Mouse (Mus musculus): Measurements from ENCODE around the gene Rgcc. TPM values are rescaled to one million over a fixed set of nuclear protein-coding genes. Genes with fewer than 3 reads are reported as not detected.

Rgcc gene
- polyA plus RNA-seq (2015; fragmentation: Nextera tagmentation; extraction: Ambion mirVana), result 36.1 and 89.6 TPM in 2 replicates

DNA sequence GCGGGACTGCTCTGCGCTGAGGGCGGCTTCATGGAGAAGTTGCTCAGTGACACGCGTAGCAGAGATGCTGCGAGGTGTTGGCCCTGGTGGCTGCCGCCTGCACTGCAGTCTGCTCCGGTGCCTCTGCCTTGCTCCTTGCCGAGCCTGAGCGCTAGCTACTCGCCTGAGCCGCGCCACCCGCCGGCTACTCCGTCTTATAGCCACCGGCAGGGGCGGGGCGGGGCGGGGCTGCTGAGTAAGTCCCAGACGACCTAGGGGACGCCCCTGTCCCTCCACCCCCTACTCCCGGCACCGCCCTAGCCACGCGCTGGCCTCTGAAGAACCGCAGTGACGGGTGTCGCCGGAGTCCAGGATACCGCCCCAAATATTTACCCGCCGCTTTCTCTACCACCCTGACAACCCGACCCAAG lies at the start of gene Rgcc:
Gene Rgcc (minus strand): TSS at position 180 of the 410 bp plus-strand sequence.
- Histone ChIP-seq H3K4me1 (peaks cover 20% of the 10 kb centered on the region), H3K27ac (replicated peaks) (no peak within 1 kb of the TSS), H3K9me3 (replicated peaks) (no peaks in the 10 kb centered on the region), H3K4me2 (peak within 1 kb of the TSS; percentile 100), H3K9ac (replicated peaks) (peak within 1 kb of the TSS; percentile 47), H3K36me3 (no peaks in the 10 kb centered on the region), H3K27me3 (replicated peaks) (peaks cover 15% of the 10 kb centered on the region; the same call in 1 of the 2 replicates), H3K4me3 (replicated peaks) (peak within 1 kb of the TSS; percentile 56)
- WGBS, result 0% methylated on average over 33 of the region's 34 CpGs
- ATAC-seq (ENCODE audit: low FRiP score), result peak; percentile 95

GRCm38 (mm10) chr14:79346384-79346783 lies 44.9 kb upstream of the Rgcc start:
- Histone ChIP-seq H3K4me3 (replicated peaks) (no peak overlapping the region), H3K4me2 (no peak overlapping the region), H3K27ac (replicated peaks) (no peak overlapping the region), H3K27me3 (replicated peaks) (no peaks in the 10 kb centered on the region), H3K4me1 (no peaks in the 10 kb centered on the region), H3K36me3 (peaks cover 25% of the 10 kb centered on the region), H3K9ac (replicated peaks) (no peak overlapping the region), H3K9me3 (replicated peaks) (no peaks in the 10 kb centered on the region)
- 93% methylated on average over 3 of the region's 3 CpGs for WGBS
- ATAC-seq (ENCODE audit: low FRiP score), result no peak

DNA sequence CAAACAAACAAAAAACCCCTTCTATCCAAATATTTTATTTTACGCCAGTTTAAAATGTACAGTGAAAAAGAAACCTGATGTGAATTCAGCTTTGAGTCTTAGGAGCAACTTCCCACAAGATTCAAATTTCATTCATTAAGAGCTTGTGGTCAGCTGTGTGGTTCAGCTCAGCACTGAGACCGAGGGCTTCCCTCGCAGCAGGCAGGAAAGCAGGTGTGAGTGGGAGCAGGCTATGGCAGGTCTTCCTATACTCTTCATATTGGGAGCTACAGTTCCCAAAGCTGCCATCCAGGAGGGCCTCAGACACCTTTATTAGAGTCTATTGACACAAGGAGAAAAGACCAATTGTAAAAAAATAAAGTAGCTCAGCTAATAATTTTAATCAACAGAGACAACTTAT lies 34.2 kb upstream of the Rgcc start:
- Histone ChIP-seq H3K4me1 (peaks cover 9% of the 10 kb centered on the region), H3K9ac (replicated peaks) (no peak overlapping the region), H3K27ac (replicated peaks) (no peak overlapping the region), H3K4me3 (replicated peaks) (no peak overlapping the region), H3K4me2 (no peak overlapping the region), H3K36me3 (peaks cover 26% of the 10 kb centered on the region), H3K9me3 (replicated peaks) (no peaks in the 10 kb centered on the region), H3K27me3 (replicated peaks) (no peaks in the 10 kb centered on the region)
- no peak for ATAC-seq (ENCODE audit: low FRiP score)
- 91% methylated on average over 3 of the region's 3 CpGs for WGBS

- no peaks in the 10 kb centered on the region for H3K9me3 ChIP-seq (replicated peaks)
- ATAC-seq (ENCODE audit: low FRiP score), result no peak; the same call in 1 of the 2 replicates
Observed at GRCm38 (mm10) chr14:79331936-79332335, 30.5 kb upstream of the Rgcc start.

GRCm38 (mm10) chr14:79330944-79331561 lies 29.6 kb upstream of the Rgcc start:
- Histone ChIP-seq H3K27me3 (replicated peaks) (no peaks in the 10 kb centered on the region), H3K27ac (replicated peaks) (no peak overlapping the region), H3K4me3 (replicated peaks) (peak overlapping the region; percentile 26), H3K4me1 (peaks cover 9% of the 10 kb centered on the region), H3K9me3 (replicated peaks) (no peaks in the 10 kb centered on the region), H3K36me3 (peaks cover 4% of the 10 kb centered on the region), H3K9ac (replicated peaks) (no peak overlapping the region), H3K4me2 (peak overlapping the region; percentile 49)
- peak; percentile 50 for ATAC-seq (ENCODE audit: low FRiP score)
- 54% methylated on average over 16 of the region's 16 CpGs for WGBS

More at GRCm38 (mm10) chr14:79331936-79332335, 30.5 kb upstream of the Rgcc start:
- no peak overlapping the region for H3K9ac ChIP-seq (replicated peaks)
- WGBS, result 65% methylated on average over 7 of the region's 7 CpGs
- no peak overlapping the region for H3K4me3 ChIP-seq (replicated peaks)
- H3K27ac ChIP-seq (replicated peaks), result peak overlapping the region; percentile 5; the same call in 1 of the 2 replicates
- H3K36me3 ChIP-seq, result peaks cover 13% of the 10 kb centered on the region
- no peaks in the 10 kb centered on the region for H3K27me3 ChIP-seq (replicated peaks)
- H3K4me1 ChIP-seq, result peaks cover 9% of the 10 kb centered on the region
- H3K4me2 ChIP-seq, result no peak overlapping the region

DNA sequence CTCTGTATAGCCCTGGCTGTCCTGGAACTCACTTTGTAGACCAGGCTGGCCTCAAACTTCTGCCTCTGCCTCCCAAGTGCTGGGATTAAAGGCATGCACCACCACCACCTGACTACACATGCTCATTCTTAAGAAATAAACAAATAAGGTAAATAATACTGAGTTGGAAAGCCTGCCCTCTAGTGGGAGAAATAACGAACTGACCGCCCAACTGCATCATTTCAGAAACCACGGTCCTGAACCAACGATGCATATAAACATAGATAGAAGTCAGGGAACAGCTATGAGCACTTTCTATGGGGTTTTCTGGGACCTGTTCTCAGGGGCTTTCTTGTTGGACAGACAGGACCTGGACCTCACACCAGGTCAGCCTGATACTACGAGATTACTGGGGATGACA lies 25.6 kb upstream of the Rgcc start:
- Histone ChIP-seq H3K4me1 (peaks cover 7% of the 10 kb centered on the region), H3K4me3 (replicated peaks) (no peak overlapping the region), H3K27ac (replicated peaks) (no peak overlapping the region), H3K36me3 (no peaks in the 10 kb centered on the region), H3K4me2 (no peak overlapping the region), H3K9me3 (replicated peaks) (no peaks in the 10 kb centered on the region), H3K9ac (replicated peaks) (no peak overlapping the region), H3K27me3 (replicated peaks) (no peaks in the 10 kb centered on the region)
- no peak for ATAC-seq (ENCODE audit: low FRiP score)
- 27% methylated on average over 5 of the region's 5 CpGs for WGBS

DNA sequence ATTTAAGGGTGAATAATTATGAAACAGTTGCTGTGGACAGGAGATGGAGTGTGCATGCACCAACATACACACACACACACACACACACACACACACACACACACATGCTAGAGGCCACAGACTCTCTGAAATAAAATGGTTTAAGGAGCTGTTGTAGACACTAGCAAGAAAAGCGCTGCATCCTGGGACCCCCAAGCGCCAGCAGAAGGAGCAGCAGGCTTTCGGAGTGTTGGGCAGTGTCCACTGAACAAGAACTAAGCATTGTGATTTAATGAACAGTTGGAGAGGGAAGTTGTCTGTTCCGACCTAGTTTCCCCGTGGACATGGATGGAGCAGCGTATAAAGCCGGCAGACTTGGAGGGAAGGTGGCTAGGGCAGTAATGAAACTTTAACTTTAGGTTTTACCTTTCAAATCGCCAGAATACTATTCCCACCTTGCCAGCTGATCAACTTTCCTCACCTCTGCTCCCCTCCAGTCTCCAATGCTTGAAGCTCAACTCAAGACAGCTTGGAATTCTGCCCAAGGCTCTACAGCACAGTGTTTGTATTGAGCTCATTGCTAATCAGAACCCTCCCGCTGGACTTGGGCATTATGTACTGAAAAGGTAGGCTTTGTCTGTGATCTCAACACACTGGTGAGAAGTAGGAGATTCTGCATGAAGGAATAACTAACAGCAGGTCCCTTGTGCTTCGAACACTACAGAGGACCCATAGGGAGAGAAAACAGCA lies 22.8 kb upstream of the Rgcc start:
- no peaks in the 10 kb centered on the region for H3K27me3 ChIP-seq (replicated peaks)
- H3K27ac ChIP-seq (replicated peaks), result no peak overlapping the region
- no peak overlapping the region for H3K4me2 ChIP-seq
- peak; percentile 45; the same call in 1 of the 2 replicates for ATAC-seq (ENCODE audit: low FRiP score)
- H3K4me1 ChIP-seq, result no peaks in the 10 kb centered on the region
- H3K36me3 ChIP-seq, result no peaks in the 10 kb centered on the region
- H3K9ac ChIP-seq (replicated peaks), result no peak overlapping the region
- 79% methylated on average over 10 of the region's 10 CpGs for WGBS
- H3K9me3 ChIP-seq (replicated peaks), result no peaks in the 10 kb centered on the region
- H3K4me3 ChIP-seq (replicated peaks), result no peak overlapping the region

GRCm38 (mm10) chr14:79321881-79322280 lies 20.4 kb upstream of the Rgcc start:
- Histone ChIP-seq H3K9me3 (replicated peaks) (no peaks in the 10 kb centered on the region), H3K27me3 (replicated peaks) (no peaks in the 10 kb centered on the region), H3K4me1 (no peaks in the 10 kb centered on the region), H3K4me3 (replicated peaks) (no peak overlapping the region), H3K36me3 (no peaks in the 10 kb centered on the region), H3K4me2 (no peak overlapping the region), H3K9ac (replicated peaks) (no peak overlapping the region), H3K27ac (replicated peaks) (no peak overlapping the region)
- no peak for ATAC-seq (ENCODE audit: low FRiP score)
- WGBS, result 85% methylated on average over 5 of the region's 5 CpGs

- Histone ChIP-seq H3K27me3 (replicated peaks) (no peaks in the 10 kb centered on the region), H3K9ac (replicated peaks) (no peak overlapping the region), H3K36me3 (no peaks in the 10 kb centered on the region), H3K4me2 (no peak overlapping the region), H3K4me1 (no peaks in the 10 kb centered on the region), H3K4me3 (replicated peaks) (no peak overlapping the region), H3K27ac (replicated peaks) (no peak overlapping the region), H3K9me3 (replicated peaks) (no peaks in the 10 kb centered on the region)
- ATAC-seq (ENCODE audit: low FRiP score), result peak; percentile 68; the same call in 1 of the 2 replicates
- 33% methylated on average over 8 of the region's 8 CpGs for WGBS
Observed at GRCm38 (mm10) chr14:79321152-79321551, 19.7 kb upstream of the Rgcc start.

GRCm38 (mm10) chr14:79317602-79318001 lies 16.2 kb upstream of the Rgcc start:
- H3K9me3 ChIP-seq (replicated peaks), result no peaks in the 10 kb centered on the region
- 50% methylated on average over 2 of the region's 2 CpGs for WGBS
- H3K27me3 ChIP-seq (replicated peaks), result no peaks in the 10 kb centered on the region
- ATAC-seq (ENCODE audit: low FRiP score), result no peak
- H3K36me3 ChIP-seq, result no peaks in the 10 kb centered on the region
- no peak overlapping the region for H3K27ac ChIP-seq (replicated peaks)
- no peak overlapping the region for H3K9ac ChIP-seq (replicated peaks)
- no peak overlapping the region for H3K4me2 ChIP-seq
- no peak overlapping the region for H3K4me3 ChIP-seq (replicated peaks)
- H3K4me1 ChIP-seq, result no peaks in the 10 kb centered on the region

DNA sequence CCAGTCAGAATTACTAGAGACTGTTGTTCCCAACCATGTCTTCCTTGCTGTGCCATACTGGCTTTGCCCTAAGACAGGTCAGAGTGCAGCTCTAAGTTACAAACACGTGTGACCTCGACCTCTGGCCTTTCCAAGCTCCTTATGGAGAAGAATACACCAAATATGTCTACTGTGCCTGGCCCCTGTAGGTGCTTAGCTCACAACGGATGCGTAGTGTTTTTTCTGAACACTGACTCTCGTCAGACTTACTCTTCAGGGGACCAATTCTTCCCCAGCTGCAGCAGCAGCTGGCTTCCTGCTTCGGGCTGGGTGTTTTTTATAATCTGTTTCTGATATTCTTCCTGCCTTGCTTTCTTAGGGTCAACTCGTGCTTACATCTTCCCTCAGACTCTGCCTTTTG lies 14.4 kb upstream of the Rgcc start:
- no peaks in the 10 kb centered on the region for H3K4me1 ChIP-seq
- no peaks in the 10 kb centered on the region for H3K27me3 ChIP-seq (replicated peaks)
- H3K9me3 ChIP-seq (replicated peaks), result no peaks in the 10 kb centered on the region
- 63% methylated on average over 7 of the region's 7 CpGs for WGBS
- H3K27ac ChIP-seq (replicated peaks), result no peak overlapping the region
- H3K36me3 ChIP-seq, result no peaks in the 10 kb centered on the region
- no peak overlapping the region for H3K9ac ChIP-seq (replicated peaks)
- H3K4me3 ChIP-seq (replicated peaks), result no peak overlapping the region
- no peak overlapping the region for H3K4me2 ChIP-seq
- no peak for ATAC-seq (ENCODE audit: low FRiP score)
